Mouse (Mus musculus): ENCODE data around the gene Gm42688.

DNA sequence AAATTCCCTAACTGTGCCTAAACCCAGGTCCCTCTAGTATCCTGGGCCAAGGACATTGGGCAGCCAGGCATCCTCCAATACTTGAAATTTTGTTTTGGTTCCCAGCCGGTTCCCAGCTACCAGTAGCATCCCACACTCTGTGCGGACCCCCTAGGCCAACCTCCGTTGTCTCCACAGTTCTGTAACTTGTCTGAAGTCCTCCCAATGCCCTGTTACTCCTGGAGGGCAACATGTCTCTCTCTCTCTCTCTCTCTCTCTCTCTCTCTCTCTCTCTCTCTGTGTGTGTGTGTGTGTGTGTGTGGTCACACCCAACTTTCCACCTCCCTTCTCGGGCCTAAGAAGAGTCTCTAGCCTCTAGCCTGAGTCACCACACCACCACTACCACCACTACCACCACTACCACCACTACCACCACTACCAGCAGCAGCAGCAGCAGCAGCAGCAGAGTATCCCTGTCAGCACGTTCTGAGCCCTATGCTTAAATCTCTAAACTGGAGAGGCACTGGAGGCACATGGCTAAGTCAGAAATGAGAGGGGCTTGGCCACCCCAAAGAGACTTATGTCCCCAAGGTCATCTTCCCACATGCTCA lies 35.0 kb downstream of the Gm42688 start:
- TF ChIP-seq CTCF (IDR thresholded peaks at IDR 0.05; ENCODE audit: insufficient read depth, low read depth, low read length) = no peak
- TF ChIP-seq POLR2A (IDR thresholded peaks at IDR 0.05; ENCODE audit: insufficient read depth, low read depth, low read length) = no peak
